Mouse (Mus musculus): ENCODE results near the gene Mrps26. TPM values are rescaled to one million over a fixed set of nuclear protein-coding genes. Genes with fewer than 3 reads are reported as not detected.

The Mrps26 gene
- total RNA-seq (2023; ENCODE audit: inconsistent age) = 46.3 to 59.5 TPM (median 55.6 TPM) in 4 replicates

GRCm38 (mm10) chr2:130563212-130564055 lies at the start of gene Mrps26:
TSS of gene Mrps26 (plus strand) at chr2:130563742.

GRCm38 (mm10) chr2:130575873-130576272 lies 12.3 kb downstream of the Mrps26 start, which contains the start of gene Oxt:
TSS of gene Oxt (plus strand) at chr2:130576173.

DNA sequence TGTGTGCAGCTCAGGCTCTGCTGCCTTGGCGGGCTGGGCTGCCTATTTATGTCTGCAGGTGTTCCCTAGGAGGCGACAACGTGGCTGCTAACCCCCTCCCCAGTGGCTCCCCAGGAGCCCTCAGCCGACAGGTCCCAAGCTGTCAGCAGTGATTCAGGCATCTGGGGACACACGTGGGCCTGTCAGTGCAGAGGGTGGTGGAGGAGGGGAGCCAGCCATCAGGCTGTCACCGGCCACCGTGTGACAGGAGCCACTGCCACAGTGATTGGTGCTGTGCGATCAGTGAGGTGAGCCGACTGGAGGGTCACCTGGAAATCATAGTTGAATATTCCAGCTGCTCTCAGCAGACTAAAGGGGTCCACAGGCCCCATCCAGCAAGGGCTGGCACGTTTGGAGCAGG lies 19.0 kb downstream of the Mrps26 start, which contains the start of gene Avp:
Gene Avp, minus strand, starts transcription at position 3 of the 400 bp plus-strand sequence.

Other genes with a start within 250 kb of the Mrps26 start
- 0.60 to 0.93 TPM (median 0.77 TPM) in 3 of 4 replicates, not detected in the other for gene Cpxm1, start 166.2 kb upstream of the Mrps26 start, total RNA-seq (2023; ENCODE audit: inconsistent age)
- gene Gm28372, start 158.5 kb upstream of the Mrps26 start, total RNA-seq (2023; ENCODE audit: inconsistent age) = not detected in 4 replicates
- gene 1700020A23Rik, start 158.5 kb upstream of the Mrps26 start, total RNA-seq (2023; ENCODE audit: inconsistent age) = not detected in 4 replicates
- gene Tmem239, start 157.3 kb upstream of the Mrps26 start, total RNA-seq (2023; ENCODE audit: inconsistent age) = not detected in 4 replicates
- 154 to 166 TPM (median 156 TPM) in 4 replicates for gene Vps16, start 139.4 kb upstream of the Mrps26 start, total RNA-seq (2023; ENCODE audit: inconsistent age)
- 20.7 to 23.7 TPM (median 21.7 TPM) in 4 replicates for gene Pced1a, start 139.0 kb upstream of the Mrps26 start, total RNA-seq (2023; ENCODE audit: inconsistent age)
- 102 to 110 TPM (median 107 TPM) in 4 replicates for gene Ptpra, start 113.5 kb upstream of the Mrps26 start, total RNA-seq (2023; ENCODE audit: inconsistent age)
- not detected in 4 replicates for gene Oxt, start 12.4 kb downstream of the Mrps26 start, total RNA-seq (2023; ENCODE audit: inconsistent age)
- gene Avp, start 18.8 kb downstream of the Mrps26 start, total RNA-seq (2023; ENCODE audit: inconsistent age) = not detected in 4 replicates
- 5.9 to 7.4 TPM (median 7.0 TPM) in 4 replicates for gene Fastkd5, start 66.3 kb downstream of the Mrps26 start, total RNA-seq (2023; ENCODE audit: inconsistent age)
- 5.2 to 7.7 TPM (median 6.3 TPM) in 4 replicates for gene Ubox5, start 66.3 kb downstream of the Mrps26 start, total RNA-seq (2023; ENCODE audit: inconsistent age)
- 4.9 to 6.1 TPM (median 5.7 TPM) in 4 replicates for gene Lzts3, start 79.1 kb downstream of the Mrps26 start, total RNA-seq (2023; ENCODE audit: inconsistent age)
- 131 to 157 TPM (median 140 TPM) in 4 replicates for gene Ddrgk1, start 100.9 kb downstream of the Mrps26 start, total RNA-seq (2023; ENCODE audit: inconsistent age)
- 14.1 to 20.2 TPM (median 15.1 TPM) in 4 replicates for gene Itpa, start 103.9 kb downstream of the Mrps26 start, total RNA-seq (2023; ENCODE audit: inconsistent age)
- gene Slc4a11, start 133.8 kb downstream of the Mrps26 start, total RNA-seq (2023; ENCODE audit: inconsistent age) = 5.8 to 8.8 TPM (median 6.2 TPM) in 4 replicates

Measured in B cell, adult (primary cell).